Mouse (Mus musculus) midbrain, embryonic 14.5 days (tissue): ENCODE data around the gene Gm10401. TPM values are rescaled to one million over a fixed set of nuclear protein-coding genes. Genes with fewer than 3 reads are reported as not detected.
A peak's percentile ranks its signal among the peaks of the same experiment; 100 is the strongest.

Source experiments
- ATAC-seq: fragments of 200-750 bp; cut with Nextera tagmentation; 2 replicates; pipeline ENCODE4 v1.8.0; 2017; ENCODE audit warnings: moderate number of reproducible peaks, moderate library complexity; ENCODE audit not compliant: low FRiP score, low TSS enrichment
- DNase-seq: peaks from one replicate; pipeline ENCODE4 v3.0.0-alpha.2; 2015
- H3K27ac ChIP-seq: fragments of 300-500 bp; sonication (generic); replicated peaks from 2 replicates; pipeline ENCODE4 v1.5.1; 2014; ENCODE audit warnings: mild to moderate bottlenecking, low read depth, low read length, moderate library complexity
- H3K27me3 ChIP-seq: fragments of 300-500 bp; sonication (generic); 2 replicates; pipeline ENCODE4 v1.6.1; 2014; ENCODE audit warnings: low read length, control low read depth, mixed read lengths; ENCODE audit not compliant: control insufficient read depth, insufficient read depth
- H3K36me3 ChIP-seq: fragments of 300-500 bp; sonication (generic); 2 replicates; pipeline ENCODE4 v1.6.1; 2014; ENCODE audit warnings: low read length, control low read depth; ENCODE audit not compliant: control insufficient read depth, insufficient read depth
- H3K4me1 ChIP-seq: fragments of 300-500 bp; sonication (generic); 2 replicates; pipeline ENCODE4 v1.6.1; 2014; ENCODE audit warnings: mild to moderate bottlenecking, antibody characterized with exemption, low read length, control low read depth; ENCODE audit not compliant: control insufficient read depth, insufficient read depth
- H3K4me2 ChIP-seq: fragments of 300-500 bp; sonication (generic); 2 replicates; pipeline ENCODE4 v1.6.1; 2014; ENCODE audit warnings: mild to moderate bottlenecking, low read length, moderate library complexity
- H3K4me3 ChIP-seq: fragments of 300-500 bp; sonication (generic); replicated peaks from 2 replicates; pipeline ENCODE4 v1.5.1; 2014; ENCODE audit warnings: low read depth, low read length
- H3K9ac ChIP-seq: fragments of 300-500 bp; sonication (generic); replicated peaks from 2 replicates; pipeline ENCODE4 v1.6.1; 2014; ENCODE audit warnings: mild to moderate bottlenecking, low read length, moderate library complexity
- H3K9me3 ChIP-seq: fragments of 300-500 bp; sonication (generic); 2 replicates; pipeline ENCODE4 v1.6.1; 2016; ENCODE audit warnings: low read length, control low read depth, mixed read lengths; ENCODE audit not compliant: control insufficient read depth
- WGBS: fragments of 180-500 bp; shearing (Covaris S2); extraction: QIAGEN DNeasy Blood & Tissue Kit; methylation state at CpG from one replicate; pipeline ENCODE4 v1.1.7; 2014; 5-methylcytosine and 5-hydroxymethylcytosine counted together
- polyA plus RNA-seq: library from polyadenylated mRNA; unstranded; fragments of >200 nt; fragmentation: Nextera tagmentation; extraction: Ambion mirVana; gene quantifications from 2 replicates; pipeline ENCODE4 v1.2.1, GENCODE M21; 2014

Gene Gm10401
- polyA plus RNA-seq, result 59.4 and 72.9 TPM in 2 replicates

DNA sequence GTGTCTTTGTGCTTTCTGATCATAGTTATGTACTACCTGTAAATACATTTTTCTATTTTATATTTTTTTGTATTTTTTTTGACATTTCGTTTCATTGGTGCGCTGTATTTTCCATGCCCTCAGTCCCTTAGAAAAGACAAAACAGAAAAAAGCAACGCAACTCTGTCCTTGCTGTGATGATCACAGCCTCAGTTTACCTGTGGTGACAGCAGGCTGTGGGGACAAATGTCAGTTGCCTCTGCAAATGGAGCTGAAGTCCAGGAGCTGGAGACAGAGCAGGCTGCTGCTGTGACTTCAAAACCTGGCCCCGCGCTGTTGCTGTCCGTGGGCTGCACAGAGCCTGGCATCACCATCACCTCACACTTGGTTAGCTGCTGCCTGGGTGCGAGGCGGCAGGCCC lies at the start of gene Gm10401:
Gm10401 (minus strand) TSS at position 101 of the 400 bp plus-strand sequence.
- ATAC-seq (no peak), DNase-seq (no peak)
- no peaks in the 10 kb centered on the region for H3K9me3 ChIP-seq
- H3K27me3 ChIP-seq, result no peaks in the 10 kb centered on the region
- 96% methylated on average over 8 of the region's 8 CpGs for WGBS
- H3K36me3 ChIP-seq, result peaks cover 72% of the 10 kb centered on the region
- no peak within 1 kb of the TSS for H3K4me3 ChIP-seq
- H3K4me1 ChIP-seq, result no peaks in the 10 kb centered on the region
- H3K4me2 ChIP-seq, result no peak within 1 kb of the TSS
- H3K27ac ChIP-seq, result no peak within 1 kb of the TSS
- no peak within 1 kb of the TSS for H3K9ac ChIP-seq

DNA sequence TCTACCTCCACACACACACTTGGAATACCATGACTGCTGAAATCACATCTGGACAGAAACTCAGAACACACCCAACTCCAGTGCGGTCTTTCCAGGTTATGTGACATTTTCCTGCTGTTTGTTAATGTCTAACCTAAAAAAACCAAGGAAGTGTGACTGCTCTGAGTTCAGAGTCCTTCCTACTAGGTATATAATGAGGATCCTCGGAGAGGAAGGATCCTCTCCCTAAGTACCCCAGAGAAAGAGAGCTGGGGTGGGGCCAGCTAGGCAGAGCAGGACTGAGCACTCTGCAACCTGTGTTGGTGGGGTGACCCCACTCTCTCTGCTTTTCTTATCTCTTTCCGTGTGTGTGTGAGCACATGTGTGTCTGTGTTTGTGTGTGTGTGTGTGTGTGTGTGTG lies 49.3 kb upstream of the Gm10401 start:
- H3K36me3 ChIP-seq, result peaks cover 63% of the 10 kb centered on the region
- no peaks in the 10 kb centered on the region for H3K27me3 ChIP-seq
- H3K4me2 ChIP-seq, result no peak overlapping the region
- H3K4me1 ChIP-seq, result no peaks in the 10 kb centered on the region
- H3K27ac ChIP-seq, result no peak overlapping the region
- no peak overlapping the region for H3K4me3 ChIP-seq
- no peak for DNase-seq
- WGBS, result 85% methylated on average over 3 of the region's 3 CpGs
- ATAC-seq, result no peak
- H3K9me3 ChIP-seq, result no peaks in the 10 kb centered on the region
- no peak overlapping the region for H3K9ac ChIP-seq

DNA sequence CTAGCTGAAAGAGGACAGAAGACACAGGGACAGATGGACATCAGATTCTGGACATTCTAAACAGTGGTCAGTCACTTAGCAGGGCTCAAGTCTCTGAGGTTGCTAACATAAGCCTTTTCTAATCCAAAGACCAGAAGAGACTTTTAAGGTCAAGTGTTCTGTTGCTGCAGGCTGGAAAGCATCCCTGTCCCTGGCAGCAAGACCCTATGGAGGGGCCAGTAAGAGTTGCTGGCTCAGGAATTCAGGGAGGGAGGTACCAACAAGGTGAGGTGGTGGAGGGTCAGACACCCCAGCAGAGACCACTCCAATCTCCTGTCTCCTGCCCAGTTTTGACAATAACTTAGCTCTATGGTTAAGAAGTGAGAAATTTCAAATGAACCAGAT lies 48.6 kb upstream of the Gm10401 start:
- Histone ChIP-seq H3K4me1 (no peaks in the 10 kb centered on the region), H3K27ac (no peak overlapping the region), H3K4me2 (no peak overlapping the region), H3K9me3 (no peaks in the 10 kb centered on the region), H3K4me3 (no peak overlapping the region), H3K9ac (no peak overlapping the region), H3K27me3 (no peaks in the 10 kb centered on the region), H3K36me3 (peaks cover 63% of the 10 kb centered on the region)
- DNase-seq (no peak), ATAC-seq (no peak)

DNA sequence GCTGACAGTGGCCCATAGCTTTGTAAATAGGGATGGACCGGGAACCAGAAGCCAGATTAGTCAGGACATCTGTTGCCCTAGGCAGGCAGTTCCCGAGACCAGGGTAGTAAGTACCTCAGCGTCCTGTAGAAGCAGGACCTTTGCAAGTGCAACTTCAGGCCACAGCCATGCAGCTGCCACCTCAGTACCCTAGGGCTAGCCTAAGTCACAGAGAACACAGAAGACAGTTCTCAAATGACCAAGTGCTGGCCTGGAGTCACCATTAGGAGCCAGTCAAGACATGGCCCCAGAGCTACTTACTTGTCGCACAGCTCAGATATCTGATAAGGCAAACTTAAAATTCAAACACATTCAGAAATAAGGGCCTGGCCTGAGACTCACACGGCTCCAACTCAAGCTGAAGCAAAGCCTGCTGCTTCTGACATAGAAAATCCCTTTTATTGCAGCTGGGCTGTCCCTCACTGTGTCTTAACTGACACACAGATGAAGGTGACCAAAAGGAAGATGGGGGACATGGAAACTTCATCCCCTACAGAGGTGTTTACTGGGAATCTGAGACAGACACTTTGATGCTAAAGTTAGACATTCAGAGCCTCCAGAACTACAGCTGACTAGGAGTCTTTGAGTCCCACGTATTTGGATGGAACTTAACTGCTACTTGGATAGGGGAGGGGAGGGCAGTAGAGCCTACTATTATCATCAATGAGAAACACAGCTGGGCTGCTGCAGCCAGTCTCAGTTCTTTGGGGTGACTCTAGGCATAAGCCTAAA lies 48.1 kb upstream of the Gm10401 start:
- H3K9ac ChIP-seq, result no peak overlapping the region
- no peaks in the 10 kb centered on the region for H3K9me3 ChIP-seq
- WGBS, result 84% methylated on average over 6 of the region's 6 CpGs
- H3K4me2 ChIP-seq, result no peak overlapping the region
- H3K27ac ChIP-seq, result no peak overlapping the region
- no peaks in the 10 kb centered on the region for H3K27me3 ChIP-seq
- ATAC-seq (no peak), DNase-seq (no peak)
- no peaks in the 10 kb centered on the region for H3K4me1 ChIP-seq
- peaks cover 63% of the 10 kb centered on the region for H3K36me3 ChIP-seq
- no peak overlapping the region for H3K4me3 ChIP-seq

DNA sequence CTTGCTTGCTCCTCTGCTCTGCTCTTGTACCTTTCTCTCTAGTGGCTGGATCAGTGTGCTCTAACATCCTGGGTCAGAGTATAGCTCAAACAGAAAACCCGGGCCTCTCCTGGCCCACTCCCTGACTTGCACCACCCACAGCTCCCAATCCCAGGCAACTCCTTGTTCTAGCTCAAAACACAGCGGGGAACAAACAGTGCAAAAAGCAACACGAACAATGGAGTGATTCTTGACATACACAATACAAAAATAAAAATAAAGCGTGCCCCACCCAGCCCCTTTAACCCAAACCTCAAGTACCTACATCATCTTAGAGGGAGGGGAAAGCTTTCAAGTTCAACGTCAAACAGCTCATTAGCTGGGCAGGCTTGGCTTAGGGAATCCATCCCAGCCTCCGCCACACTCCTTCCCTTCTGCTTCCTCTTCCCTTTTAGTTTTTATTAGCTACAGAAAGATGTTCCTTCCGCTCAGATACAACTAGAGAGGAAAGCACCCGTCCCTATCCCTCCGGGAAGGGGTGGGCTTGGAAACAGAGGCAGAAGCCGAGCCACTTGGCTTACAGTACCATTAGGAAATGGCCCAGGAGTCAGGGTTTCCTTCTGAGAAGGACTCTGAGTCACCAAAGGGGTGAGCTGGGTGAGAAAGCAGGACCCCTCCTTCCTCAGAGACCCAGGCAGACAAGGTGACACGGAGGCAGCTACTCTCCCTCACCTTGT lies 47.3 kb upstream of the Gm10401 start:
- no peak overlapping the region for H3K9ac ChIP-seq
- H3K27ac ChIP-seq, result no peak overlapping the region
- 78% methylated on average over 11 of the region's 11 CpGs for WGBS
- ATAC-seq (no peak), DNase-seq (no peak)
- no peaks in the 10 kb centered on the region for H3K4me1 ChIP-seq
- H3K27me3 ChIP-seq, result no peaks in the 10 kb centered on the region
- peaks cover 57% of the 10 kb centered on the region for H3K36me3 ChIP-seq
- H3K4me2 ChIP-seq, result no peak overlapping the region
- no peak overlapping the region for H3K4me3 ChIP-seq
- no peaks in the 10 kb centered on the region for H3K9me3 ChIP-seq

DNA sequence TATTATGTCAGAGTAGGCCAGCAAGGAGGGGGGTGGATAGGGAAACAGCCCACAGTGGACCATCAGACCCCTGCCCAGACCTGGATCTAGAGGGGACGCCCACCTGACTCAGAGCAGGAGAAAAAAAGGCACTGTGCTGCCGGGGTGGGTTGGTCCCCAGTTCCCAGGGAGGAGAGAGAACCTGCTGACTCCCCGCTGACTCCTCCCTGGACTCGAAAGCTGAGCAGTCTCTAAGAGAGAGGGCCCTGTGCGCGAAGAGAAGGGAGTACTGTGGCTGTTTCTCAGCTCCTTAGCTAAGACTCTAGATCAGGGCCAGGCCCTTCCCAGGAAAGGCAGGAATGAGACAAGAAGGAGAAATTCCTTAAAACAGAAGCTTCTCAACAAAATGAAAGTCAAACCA lies 46.4 kb upstream of the Gm10401 start:
- no peak for ATAC-seq

DNA sequence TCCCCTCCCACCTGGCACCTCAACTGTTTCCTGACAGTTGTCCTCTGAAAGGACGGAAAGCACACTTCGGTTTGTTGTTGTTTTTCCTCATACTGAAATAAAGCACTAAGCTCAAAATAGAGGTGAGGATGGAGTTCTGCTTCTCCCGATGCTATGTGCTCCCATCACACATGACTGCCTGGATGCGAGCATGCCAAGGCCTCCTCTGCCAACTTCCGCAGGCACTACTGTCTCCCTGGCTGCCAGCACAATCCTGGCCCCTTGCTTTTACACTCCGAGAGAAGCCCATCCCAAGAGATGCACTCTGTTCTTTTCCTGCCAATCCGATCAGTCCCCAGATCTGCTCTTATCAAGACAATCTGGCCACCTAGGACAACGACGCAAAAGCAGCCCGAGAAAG lies 45.5 kb upstream of the Gm10401 start:
- Histone ChIP-seq H3K36me3 (peaks cover 40% of the 10 kb centered on the region), H3K4me1 (no peaks in the 10 kb centered on the region), H3K4me3 (no peak overlapping the region), H3K27ac (no peak overlapping the region), H3K4me2 (no peak overlapping the region), H3K9me3 (no peaks in the 10 kb centered on the region), H3K27me3 (no peaks in the 10 kb centered on the region), H3K9ac (0 out of 2 replicates have a peak overlapping the region, but pooled peaks have one; percentile 9)
- ATAC-seq (no peak), DNase-seq (no peak)
- 75% methylated on average over 10 of the region's 10 CpGs for WGBS

More for the DNA sequence above, 46.4 kb upstream of the Gm10401 start:
- Histone ChIP-seq H3K4me1 (no peaks in the 10 kb centered on the region), H3K9ac (no peak overlapping the region), H3K9me3 (no peaks in the 10 kb centered on the region), H3K27ac (no peak overlapping the region), H3K36me3 (peaks cover 47% of the 10 kb centered on the region), H3K27me3 (no peaks in the 10 kb centered on the region), H3K4me2 (no peak overlapping the region), H3K4me3 (no peak overlapping the region)
- no peak for DNase-seq
- 70% methylated on average over 6 of the region's 6 CpGs for WGBS

DNA sequence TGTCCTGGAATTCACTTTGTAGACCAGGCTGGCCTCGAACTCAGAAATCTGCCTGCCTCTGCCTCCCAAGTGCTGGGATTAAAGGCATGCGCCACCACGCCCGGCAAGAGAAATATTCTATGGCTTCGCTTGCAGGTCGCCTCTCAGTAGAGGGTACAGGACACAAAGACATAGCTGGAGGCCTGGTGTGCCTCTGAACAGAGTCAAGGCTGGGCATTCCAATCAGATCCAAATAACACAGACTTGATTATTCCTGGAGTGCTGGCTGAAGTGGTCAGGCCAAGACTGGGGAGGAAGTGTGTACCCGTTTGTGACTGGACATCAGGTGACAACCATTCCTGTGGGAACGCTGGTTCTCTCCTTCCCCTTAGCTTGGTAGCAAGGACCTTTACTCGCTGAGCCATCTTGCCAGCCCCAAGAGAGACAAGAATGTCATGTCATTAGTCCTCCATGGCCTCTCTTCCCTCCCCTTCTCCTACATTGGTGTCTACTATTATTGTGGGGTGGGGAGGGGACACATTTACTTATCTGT lies 44.1 kb upstream of the Gm10401 start:
- Histone ChIP-seq H3K4me2 (no peak overlapping the region), H3K4me3 (no peak overlapping the region), H3K27me3 (no peaks in the 10 kb centered on the region), H3K9ac (no peak overlapping the region), H3K4me1 (no peaks in the 10 kb centered on the region), H3K27ac (no peak overlapping the region), H3K9me3 (no peaks in the 10 kb centered on the region), H3K36me3 (peaks cover 27% of the 10 kb centered on the region)
- WGBS, result 91% methylated on average over 9 of the region's 9 CpGs
- DNase-seq, result no peak
- no peak for ATAC-seq
